ENCODE assay signal across 25 mouse cellular contexts in the genomic region with DNA sequence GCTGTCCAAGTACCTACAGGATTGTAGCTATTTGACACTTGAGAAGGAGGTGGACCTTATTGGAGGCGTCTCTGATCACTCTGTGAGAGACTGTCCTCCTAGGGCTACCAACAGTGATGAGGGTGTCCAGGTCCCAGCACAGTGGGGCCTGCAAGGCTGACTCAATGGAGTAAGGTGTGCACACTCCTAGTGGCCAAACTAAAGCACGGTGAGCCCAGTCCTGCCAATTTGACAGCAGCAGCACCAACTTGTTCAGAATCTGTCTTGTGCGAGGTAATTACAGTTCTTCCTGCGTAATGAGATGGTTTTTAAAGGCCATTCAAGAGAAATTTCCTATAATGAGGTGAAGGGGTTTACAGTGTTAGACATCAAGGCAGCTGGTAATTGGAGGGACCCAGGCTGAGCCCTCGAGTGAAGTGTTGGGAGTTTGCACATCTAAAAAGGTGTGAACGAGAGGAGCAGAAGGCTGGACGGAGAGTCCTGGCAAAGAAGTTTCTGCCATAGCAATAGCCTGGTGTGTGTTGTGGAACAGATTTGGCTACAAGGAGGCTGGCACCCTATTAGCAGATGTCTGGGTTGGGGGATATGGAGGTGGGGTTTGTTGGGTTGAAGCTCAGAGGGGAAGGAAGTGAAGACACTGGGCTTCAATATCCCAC.
DNase-seq lines count a peak whose midpoint lies in the region; ATAC-seq and TF ChIP-seq lines count a peak whose summit lies in the region.
"Had no signal": no experiment of that assay in that cellular context is flagged by ENCODE, and none has a peak within 500 bp of the region (broad histone marks: within the 10 kb centered on the region; RNA-seq: fewer than 3 reads in every experiment).

No protein-coding gene starts in this region.

- no peak for TF ChIP-seq POLR2A in brain, embryonic 14.5 days (IDR thresholded peaks at IDR 0.05; ENCODE audit: borderline replicate concordance, extremely low read depth, insufficient read depth, insufficient read length, poor library complexity, severe bottlenecking)

- no peak overlapping the region for H3K4me2 ChIP-seq in forebrain, embryonic 13.5 days
- no peak overlapping the region for H3K4me2 ChIP-seq in forebrain, embryonic 14.5 days (ENCODE audit: low read length)
- H3K4me2 ChIP-seq in forebrain, embryonic 16.5 days (ENCODE audit: low read length) = no peak overlapping the region
- H3K4me2 ChIP-seq: embryonic facial prominence, embryonic 13.5 days; embryonic facial prominence, embryonic 15.5 days had no signal

- no peak for DNase-seq in forebrain, embryonic 10.5 days (ENCODE audit: extremely low spot score, low spot score)
- DNase-seq in brain, embryonic 14.5 days (ENCODE audit: low read depth) = peak; percentile 89
- DNase-seq in forebrain, embryonic 14.5 days (ENCODE audit: low spot score) = peak; percentile 82
- no peak for DNase-seq in lung, postnatal 10 days
- DNase-seq in heart, postnatal 4 days = no peak
- DNase-seq: adrenal gland, adult 8-10 months; adrenal gland, postnatal 14 days; adrenal gland, postnatal 36 days; cerebellum, adult 11 months; cerebellum, adult 18-20 months; cerebellum, adult 8-10 months; cerebellum, adult 9-11 months; cerebellum, postnatal 14 days; cerebellum, postnatal 36 days; embryo, embryonic 11 days; gastrocnemius, adult 2 months had no signal

- H3K27me3 ChIP-seq in forebrain, embryonic 13.5 days = 0 out of 2 replicates have a peak, but pooled peaks cover 4% of the 10 kb centered on the region
- H3K27me3 ChIP-seq in forebrain, embryonic 10.5 days (ENCODE audit: poor library complexity, severe bottlenecking) = peaks cover 6% of the 10 kb centered on the region
- no peaks in the 10 kb centered on the region for H3K27me3 ChIP-seq in forebrain, embryonic 14.5 days (replicated peaks; ENCODE audit: control insufficient read depth, insufficient read depth, low read length)
- H3K27me3 ChIP-seq in forebrain, embryonic 16.5 days (replicated peaks; ENCODE audit: control insufficient read depth, insufficient read depth, low read length) = no peaks in the 10 kb centered on the region
- H3K27me3 ChIP-seq: embryonic facial prominence, embryonic 13.5 days had no signal

- H3K36me3 ChIP-seq in forebrain, embryonic 13.5 days (ENCODE audit: poor library complexity, severe bottlenecking) = no peaks in the 10 kb centered on the region
- H3K36me3 ChIP-seq in forebrain, embryonic 10.5 days (replicated peaks) = no peaks in the 10 kb centered on the region
- no peaks in the 10 kb centered on the region for H3K36me3 ChIP-seq in forebrain, embryonic 14.5 days (ENCODE audit: control insufficient read depth, insufficient read depth, low read length)
- no peaks in the 10 kb centered on the region for H3K36me3 ChIP-seq in forebrain, embryonic 16.5 days (ENCODE audit: control insufficient read depth, insufficient read depth)
- H3K36me3 ChIP-seq: embryonic facial prominence, embryonic 13.5 days; embryonic facial prominence, embryonic 15.5 days; G1E had no signal

- 0 out of 2 replicates have a peak overlapping the region, but pooled peaks have one; percentile 3 for H3K27ac ChIP-seq in forebrain, embryonic 13.5 days
- H3K27ac ChIP-seq in forebrain, embryonic 10.5 days = no peak overlapping the region
- no peak overlapping the region for H3K27ac ChIP-seq in forebrain, embryonic 14.5 days (ENCODE audit: low read depth, low read length)
- no peak overlapping the region for H3K27ac ChIP-seq in forebrain, embryonic 16.5 days (ENCODE audit: low read length)
- H3K27ac ChIP-seq: embryonic facial prominence, embryonic 13.5 days; embryonic facial prominence, embryonic 15.5 days; gastrocnemius, adult 2 months had no signal

- no peak for TF ChIP-seq CTCF in brain, embryonic 14.5 days (IDR thresholded peaks at IDR 0.05; ENCODE audit: borderline replicate concordance, extremely low read depth, insufficient read depth, insufficient read length)

- 50% methylated on average over 7 of the region's 7 CpGs for WGBS in forebrain, embryonic 13.5 days
- 83% methylated on average over 7 of the region's 7 CpGs for WGBS in forebrain, embryonic 10.5 days
- WGBS in forebrain, embryonic 14.5 days = 39% methylated on average over 7 of the region's 7 CpGs
- WGBS in forebrain, embryonic 16.5 days = 40% methylated on average over 7 of the region's 7 CpGs

- peaks cover 27% of the 10 kb centered on the region for H3K4me1 ChIP-seq in forebrain, embryonic 13.5 days
- H3K4me1 ChIP-seq in forebrain, embryonic 10.5 days = peaks cover 12% of the 10 kb centered on the region
- H3K4me1 ChIP-seq in forebrain, embryonic 14.5 days (ENCODE audit: control insufficient read depth, insufficient read depth, low read length) = peaks cover 14% of the 10 kb centered on the region
- H3K4me1 ChIP-seq in forebrain, embryonic 16.5 days (replicated peaks; ENCODE audit: control insufficient read depth, insufficient read depth, low read length) = peaks cover 17% of the 10 kb centered on the region

- no peaks in the 10 kb centered on the region for H3K9me3 ChIP-seq in forebrain, embryonic 13.5 days (replicated peaks)
- no peaks in the 10 kb centered on the region; the same call in 1 of the 2 replicates for H3K9me3 ChIP-seq in forebrain, embryonic 10.5 days
- no peaks in the 10 kb centered on the region for H3K9me3 ChIP-seq in forebrain, embryonic 14.5 days (replicated peaks; ENCODE audit: control insufficient read depth, low read length)
- H3K9me3 ChIP-seq in forebrain, embryonic 16.5 days (ENCODE audit: control insufficient read depth, low read length) = no peaks in the 10 kb centered on the region
- H3K9me3 ChIP-seq: embryonic facial prominence, embryonic 13.5 days; G1E had no signal

- H3K4me3 ChIP-seq in forebrain, embryonic 13.5 days = no peak overlapping the region
- no peak overlapping the region for H3K4me3 ChIP-seq in forebrain, embryonic 10.5 days
- no peak overlapping the region for H3K4me3 ChIP-seq in forebrain, embryonic 14.5 days (ENCODE audit: low read depth, low read length)
- no peak overlapping the region for H3K4me3 ChIP-seq in forebrain, embryonic 16.5 days (replicated peaks; ENCODE audit: low read length)
- H3K4me3 ChIP-seq: embryonic facial prominence, embryonic 13.5 days; embryonic facial prominence, embryonic 15.5 days; erythroblast, embryonic 14.5 days; gastrocnemius, adult 2 months had no signal

- ATAC-seq in forebrain, embryonic 13.5 days = peak; percentile 86
- ATAC-seq in forebrain, embryonic 14.5 days = peak; percentile 79
- ATAC-seq in forebrain, embryonic 16.5 days = peak; percentile 77
- ATAC-seq in CD4-positive, CD25-positive, alpha-beta regulatory T cell, adult 4 months = no peak
- ATAC-seq: activated CD4-positive, CD25-positive, alpha-beta regulatory T cell, adult 4 months; Patski had no signal

- no peak overlapping the region for H3K9ac ChIP-seq in forebrain, embryonic 13.5 days
- H3K9ac ChIP-seq in forebrain, embryonic 14.5 days (ENCODE audit: low read length) = no peak overlapping the region
- no peak overlapping the region for H3K9ac ChIP-seq in forebrain, embryonic 16.5 days (replicated peaks; ENCODE audit: low read depth, low read length)
- H3K9ac ChIP-seq: embryonic facial prominence, embryonic 13.5 days; embryonic facial prominence, embryonic 15.5 days had no signal

Comparison
In these comparisons a context has a peak if more than half of its experiments do, and no peak if none do; other contexts are left out.
1. DNase-seq: peak in brain, embryonic 14.5 days (single experiment) and forebrain, embryonic 14.5 days (single experiment); none in forebrain, embryonic 10.5 days (single experiment), lung, postnatal 10 days (single experiment) and heart, postnatal 4 days (single experiment).